Mouse (Mus musculus): ENCODE measurements around the gene Fer1l5. TPM values are rescaled to one million over a fixed set of nuclear protein-coding genes. Genes with fewer than 3 reads are reported as not detected.

The Fer1l5 gene
- polyA plus RNA-seq, 1 experiment from 2014 or later = 0.78 TPM

DNA sequence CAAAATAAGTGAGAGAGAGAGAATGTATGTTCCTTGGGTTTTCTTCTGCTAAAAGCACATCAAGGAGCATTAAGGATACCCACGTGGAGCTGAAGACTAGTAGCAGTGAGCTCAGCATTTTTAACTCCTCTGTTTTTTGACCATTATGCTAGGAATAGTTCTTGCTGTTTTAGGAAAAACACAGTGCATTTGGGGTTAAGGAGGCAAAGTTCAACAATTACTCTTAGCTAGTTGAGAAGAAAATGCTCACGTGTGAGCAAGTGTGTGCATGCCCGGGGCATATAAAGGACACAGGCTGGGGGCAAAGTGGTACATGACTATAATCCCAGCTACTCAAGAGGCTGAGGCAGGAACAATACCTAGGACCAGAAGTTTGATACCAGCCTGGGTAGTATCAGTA lies 61.5 kb downstream of the Fer1l5 start:
- Histone ChIP-seq H3K36me3 (peaks cover 97% of the 10 kb centered on the region), H3K4me2 (no peak overlapping the region), H3K27ac (replicated peaks) (no peak overlapping the region), H3K27me3 (replicated peaks) (no peaks in the 10 kb centered on the region), H3K9me3 (no peaks in the 10 kb centered on the region), H3K9ac (no peak overlapping the region), H3K4me1 (peaks cover 8% of the 10 kb centered on the region; the same call in 1 of the 2 replicates), H3K4me3 (no peak overlapping the region)
- ATAC-seq (ENCODE audit: extremely low read depth, insufficient number of reproducible peaks, low FRiP score, low TSS enrichment) = no peak
- 86% methylated on average over 3 of the region's 3 CpGs for WGBS

DNA sequence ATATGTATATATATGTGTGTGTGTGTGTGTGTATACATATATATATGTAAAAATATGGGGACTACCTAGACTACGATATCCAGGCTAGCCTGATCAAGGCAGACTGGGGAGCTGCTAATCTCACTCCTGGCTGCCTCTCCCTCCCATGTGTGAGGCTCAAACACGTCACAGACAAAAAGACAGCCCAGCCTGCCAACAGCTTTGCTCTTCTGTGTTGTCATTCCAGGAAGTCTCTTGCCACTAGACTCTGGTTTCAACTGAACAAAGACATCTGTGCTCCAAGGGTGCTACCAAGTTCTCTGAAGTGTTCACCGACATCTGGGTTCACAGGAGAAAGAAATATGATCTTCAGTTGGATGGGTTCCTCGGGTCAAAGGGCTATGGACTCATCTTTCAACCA lies 63.0 kb downstream of the Fer1l5 start:
- no peak overlapping the region for H3K4me3 ChIP-seq
- no peaks in the 10 kb centered on the region for H3K9me3 ChIP-seq
- ATAC-seq (ENCODE audit: extremely low read depth, insufficient number of reproducible peaks, low FRiP score, low TSS enrichment) = no peak
- H3K27ac ChIP-seq (replicated peaks) = no peak overlapping the region
- peaks cover 4% of the 10 kb centered on the region; the same call in 1 of the 2 replicates for H3K4me1 ChIP-seq
- no peak overlapping the region for H3K9ac ChIP-seq
- WGBS = 70% methylated on average over 4 of the region's 4 CpGs
- H3K4me2 ChIP-seq = no peak overlapping the region
- H3K36me3 ChIP-seq = peaks cover 97% of the 10 kb centered on the region
- no peaks in the 10 kb centered on the region for H3K27me3 ChIP-seq (replicated peaks)

DNA sequence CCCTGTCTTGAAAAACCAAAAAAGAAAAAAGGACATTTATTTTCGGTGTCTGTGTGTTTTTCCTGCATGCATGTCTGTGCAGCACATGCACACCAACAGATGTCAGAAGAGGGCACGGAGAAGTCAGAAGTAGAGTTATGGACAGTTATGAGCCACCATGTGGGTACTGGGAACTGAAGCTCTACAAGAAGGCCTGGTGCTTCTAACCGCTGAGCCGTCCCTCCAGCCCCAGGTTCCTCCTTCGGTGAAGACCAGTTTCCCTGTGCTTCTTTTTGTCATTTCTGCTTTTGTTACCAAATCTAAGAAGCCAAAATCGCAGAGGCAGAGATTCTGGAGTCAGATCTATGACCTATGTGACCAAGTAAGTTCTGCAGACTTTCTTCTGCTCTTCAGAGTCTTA lies 64.4 kb downstream of the Fer1l5 start:
- no peak overlapping the region for H3K9ac ChIP-seq
- H3K9me3 ChIP-seq = no peaks in the 10 kb centered on the region
- H3K4me3 ChIP-seq = no peak overlapping the region
- no peaks in the 10 kb centered on the region for H3K4me1 ChIP-seq
- WGBS = 90% methylated on average over 6 of the region's 6 CpGs
- no peak for ATAC-seq (ENCODE audit: extremely low read depth, insufficient number of reproducible peaks, low FRiP score, low TSS enrichment)
- H3K27ac ChIP-seq (replicated peaks) = no peak overlapping the region
- peaks cover 94% of the 10 kb centered on the region for H3K36me3 ChIP-seq
- H3K27me3 ChIP-seq (replicated peaks) = no peaks in the 10 kb centered on the region
- H3K4me2 ChIP-seq = no peak overlapping the region

DNA sequence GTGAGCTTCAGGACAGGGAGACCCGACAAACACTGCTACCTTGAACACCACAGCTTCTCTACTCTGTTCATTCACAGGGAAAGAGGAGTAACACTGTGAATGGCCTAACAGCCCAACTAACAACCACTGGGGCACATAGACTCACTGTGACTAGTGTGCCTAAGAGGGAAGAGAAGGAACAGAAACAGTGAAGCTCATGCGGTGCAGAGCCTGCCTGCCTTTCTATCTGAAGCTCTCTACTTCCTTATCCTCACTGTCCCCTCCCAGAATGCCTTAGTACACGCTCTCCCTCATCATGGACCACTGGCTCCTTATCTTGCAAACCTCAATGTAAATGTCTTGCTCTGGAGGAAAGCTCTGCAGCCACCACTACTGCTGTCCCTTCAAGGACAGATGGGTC lies 65.1 kb downstream of the Fer1l5 start:
- H3K27me3 ChIP-seq (replicated peaks) = no peaks in the 10 kb centered on the region
- no peak for ATAC-seq (ENCODE audit: extremely low read depth, insufficient number of reproducible peaks, low FRiP score, low TSS enrichment)
- H3K4me3 ChIP-seq = no peak overlapping the region
- H3K4me2 ChIP-seq = no peak overlapping the region
- 82% methylated on average over 3 of the region's 3 CpGs for WGBS
- H3K4me1 ChIP-seq = no peaks in the 10 kb centered on the region
- H3K36me3 ChIP-seq = peaks cover 92% of the 10 kb centered on the region
- H3K9ac ChIP-seq = no peak overlapping the region
- no peaks in the 10 kb centered on the region for H3K9me3 ChIP-seq
- no peak overlapping the region for H3K27ac ChIP-seq (replicated peaks)

DNA sequence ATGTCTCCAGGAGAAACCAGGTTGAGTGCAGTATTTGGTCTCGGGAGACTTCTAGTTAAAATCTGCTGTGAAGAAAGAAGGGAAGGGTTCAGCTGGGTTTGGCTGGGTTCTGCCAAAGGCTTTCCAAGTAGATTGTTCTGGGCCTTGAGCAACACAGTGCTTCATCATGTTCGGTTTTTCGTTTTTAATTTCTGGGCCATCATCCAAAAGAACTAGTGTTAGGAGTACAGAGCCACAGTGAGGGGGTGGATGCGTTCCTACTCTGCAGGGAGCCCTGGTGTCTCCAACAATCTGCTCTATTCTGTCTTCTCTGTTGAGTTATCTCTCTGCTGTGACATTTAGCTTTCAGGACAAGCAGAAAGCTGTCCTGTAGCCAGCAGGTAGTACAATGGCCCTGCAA lies 69.0 kb downstream of the Fer1l5 start:
- no peak overlapping the region for H3K9ac ChIP-seq
- 93% methylated on average over 4 of the region's 4 CpGs for WGBS
- no peaks in the 10 kb centered on the region for H3K27me3 ChIP-seq (replicated peaks)
- no peaks in the 10 kb centered on the region for H3K9me3 ChIP-seq
- peaks cover 10% of the 10 kb centered on the region for H3K4me1 ChIP-seq
- H3K4me3 ChIP-seq = no peak overlapping the region
- H3K4me2 ChIP-seq = no peak overlapping the region
- no peak overlapping the region for H3K27ac ChIP-seq (replicated peaks)
- ATAC-seq (ENCODE audit: extremely low read depth, insufficient number of reproducible peaks, low FRiP score, low TSS enrichment) = no peak
- peaks cover 67% of the 10 kb centered on the region for H3K36me3 ChIP-seq

DNA sequence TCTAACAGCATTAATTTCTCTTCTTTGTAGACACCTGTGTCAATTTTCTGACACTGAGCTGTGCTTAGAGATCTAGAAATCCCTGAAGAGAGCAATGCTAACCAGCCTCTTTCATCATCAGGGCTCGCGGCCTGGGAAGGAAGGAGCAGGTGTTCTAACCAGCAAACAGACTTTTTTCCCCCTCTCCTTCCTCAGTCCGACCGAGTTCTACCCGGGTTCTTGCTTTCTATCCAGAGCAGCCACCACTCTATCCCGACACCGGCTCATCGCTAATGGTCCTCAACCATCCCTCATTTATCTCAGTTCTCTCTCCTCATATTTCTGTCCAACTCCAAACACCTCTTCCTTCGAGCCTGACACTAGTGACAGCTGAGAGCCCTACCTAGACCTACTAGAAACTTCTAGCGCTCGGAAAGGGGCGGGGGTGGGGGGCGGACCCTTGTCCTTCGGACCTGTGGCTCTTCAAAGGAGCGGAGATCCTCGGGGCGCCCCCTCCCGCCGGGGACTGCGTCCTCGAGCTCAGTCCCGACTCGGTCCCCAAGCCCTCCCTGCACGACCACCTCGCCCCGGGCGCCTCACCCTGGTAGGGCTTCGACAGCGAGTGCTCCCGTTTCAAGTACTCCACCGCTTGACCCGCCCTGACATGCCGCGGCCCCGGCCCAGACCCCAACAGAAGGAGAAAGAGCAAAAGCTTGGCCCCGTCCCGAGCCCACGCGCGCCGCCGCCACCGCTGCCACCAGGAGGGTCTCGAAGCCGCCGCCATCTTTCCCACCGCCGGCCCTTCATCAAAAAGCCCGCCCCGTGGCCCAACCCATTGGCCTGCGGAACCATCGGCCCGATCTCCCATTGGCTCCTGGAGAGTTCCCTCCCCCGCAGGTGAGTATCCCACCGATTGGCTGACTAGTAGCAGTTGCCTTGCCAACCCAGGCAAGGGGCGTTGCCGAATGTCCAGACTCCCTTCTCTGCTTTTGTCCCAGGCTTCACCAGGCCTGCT lies 72.7 kb downstream of the Fer1l5 start, which contains the start of gene Lman2l:
Lman2l (minus strand) TSS at position 801 of the 994 bp plus-strand sequence.
- H3K36me3 ChIP-seq = peaks cover 30% of the 10 kb centered on the region
- peak; percentile 98 for ATAC-seq (ENCODE audit: extremely low read depth, insufficient number of reproducible peaks, low FRiP score, low TSS enrichment)
- H3K27me3 ChIP-seq (replicated peaks) = no peaks in the 10 kb centered on the region
- peak within 1 kb of the TSS; percentile 73 for H3K27ac ChIP-seq (replicated peaks)
- H3K9me3 ChIP-seq = no peaks in the 10 kb centered on the region
- H3K9ac ChIP-seq = peak within 1 kb of the TSS; percentile 86
- H3K4me3 ChIP-seq = peak within 1 kb of the TSS; percentile 74
- H3K4me2 ChIP-seq = peak within 1 kb of the TSS; percentile 75
- peaks cover 10% of the 10 kb centered on the region for H3K4me1 ChIP-seq
- under 1% methylated on average over 54 of the region's 57 CpGs for whole genome bisulfite sequencing

- Histone ChIP-seq H3K4me1 (peaks cover 10% of the 10 kb centered on the region), H3K9ac (no peak overlapping the region), H3K4me2 (peak overlapping the region; percentile 16; the same call in 1 of the 2 replicates), H3K27ac (replicated peaks) (no peak overlapping the region), H3K9me3 (no peaks in the 10 kb centered on the region), H3K4me3 (no peak overlapping the region), H3K27me3 (replicated peaks) (no peaks in the 10 kb centered on the region), H3K36me3 (peaks cover 24% of the 10 kb centered on the region)
- no peak for ATAC-seq (ENCODE audit: extremely low read depth, insufficient number of reproducible peaks, low FRiP score, low TSS enrichment)
- 41% methylated on average over 8 of the region's 8 CpGs for WGBS
Observed at GRCm38 (mm10) chr1:36445508-36445907, 73.4 kb downstream of the Fer1l5 start.

DNA sequence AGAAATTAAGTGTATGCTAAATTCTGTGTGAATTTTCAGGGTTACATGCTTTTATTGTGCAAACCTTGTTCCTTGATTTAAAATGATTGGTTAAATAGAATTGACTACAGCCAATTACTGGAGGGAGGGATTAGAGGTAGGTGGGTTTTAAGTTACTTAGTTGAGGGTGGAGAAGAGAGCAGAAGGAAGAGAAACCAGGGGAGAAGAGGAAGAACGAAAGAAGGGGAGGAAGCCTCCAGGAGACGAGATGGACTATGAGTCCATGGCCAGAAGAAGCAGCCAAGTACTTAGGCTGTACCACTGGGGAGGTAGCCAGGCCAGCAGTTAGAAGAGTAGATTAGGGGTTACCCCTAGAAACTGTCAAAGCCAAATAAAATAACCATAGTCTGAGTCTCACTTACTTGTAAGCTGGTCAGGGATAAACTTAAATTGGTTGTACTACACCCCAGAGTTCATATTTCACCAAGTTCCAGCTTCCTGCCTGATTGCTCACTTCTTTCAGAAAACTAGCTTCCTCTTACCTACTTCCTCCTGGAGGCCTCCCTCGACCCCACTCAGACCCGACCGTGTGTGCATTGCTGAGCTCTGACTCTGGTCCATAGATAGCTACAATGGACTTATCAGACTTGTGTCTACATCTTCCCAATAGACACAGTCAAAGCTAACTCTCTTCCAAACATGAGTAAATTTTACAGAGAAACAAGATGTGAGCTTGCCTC lies 74.2 kb downstream of the Fer1l5 start:
- H3K9me3 ChIP-seq = no peaks in the 10 kb centered on the region
- 71% methylated on average over 5 of the region's 5 CpGs for WGBS
- no peaks in the 10 kb centered on the region for H3K27me3 ChIP-seq (replicated peaks)
- H3K9ac ChIP-seq = no peak overlapping the region
- peaks cover 10% of the 10 kb centered on the region for H3K4me1 ChIP-seq
- no peak overlapping the region for H3K4me2 ChIP-seq
- H3K4me3 ChIP-seq = no peak overlapping the region
- no peak overlapping the region for H3K27ac ChIP-seq (replicated peaks)
- ATAC-seq (ENCODE audit: extremely low read depth, insufficient number of reproducible peaks, low FRiP score, low TSS enrichment) = no peak
- peaks cover 19% of the 10 kb centered on the region for H3K36me3 ChIP-seq

DNA sequence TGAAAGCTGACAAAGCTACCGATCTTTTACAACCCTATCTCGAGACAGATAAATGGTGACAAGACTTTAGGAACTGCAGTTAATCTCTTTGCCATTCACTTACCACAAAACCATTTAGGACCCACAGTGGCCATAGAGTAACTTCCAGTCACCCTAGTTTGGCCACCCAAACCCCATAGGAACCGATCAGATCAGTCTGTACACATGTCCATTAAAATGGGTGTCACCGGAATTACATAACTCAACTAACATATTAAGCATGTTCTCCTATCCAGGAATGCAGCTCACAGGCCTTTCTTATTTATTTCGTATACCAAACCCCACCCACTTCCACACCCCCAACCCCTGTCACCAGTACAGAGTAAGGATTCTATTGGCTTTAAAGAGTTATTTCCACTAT lies 74.8 kb downstream of the Fer1l5 start:
- WGBS = 80% methylated on average over 5 of the region's 5 CpGs
- H3K27ac ChIP-seq (replicated peaks) = no peak overlapping the region
- H3K4me3 ChIP-seq = no peak overlapping the region
- H3K9me3 ChIP-seq = no peaks in the 10 kb centered on the region
- H3K36me3 ChIP-seq = peaks cover 14% of the 10 kb centered on the region
- H3K4me2 ChIP-seq = no peak overlapping the region
- H3K9ac ChIP-seq = no peak overlapping the region
- peaks cover 10% of the 10 kb centered on the region for H3K4me1 ChIP-seq
- ATAC-seq (ENCODE audit: extremely low read depth, insufficient number of reproducible peaks, low FRiP score, low TSS enrichment) = no peak
- H3K27me3 ChIP-seq (replicated peaks) = no peaks in the 10 kb centered on the region

DNA sequence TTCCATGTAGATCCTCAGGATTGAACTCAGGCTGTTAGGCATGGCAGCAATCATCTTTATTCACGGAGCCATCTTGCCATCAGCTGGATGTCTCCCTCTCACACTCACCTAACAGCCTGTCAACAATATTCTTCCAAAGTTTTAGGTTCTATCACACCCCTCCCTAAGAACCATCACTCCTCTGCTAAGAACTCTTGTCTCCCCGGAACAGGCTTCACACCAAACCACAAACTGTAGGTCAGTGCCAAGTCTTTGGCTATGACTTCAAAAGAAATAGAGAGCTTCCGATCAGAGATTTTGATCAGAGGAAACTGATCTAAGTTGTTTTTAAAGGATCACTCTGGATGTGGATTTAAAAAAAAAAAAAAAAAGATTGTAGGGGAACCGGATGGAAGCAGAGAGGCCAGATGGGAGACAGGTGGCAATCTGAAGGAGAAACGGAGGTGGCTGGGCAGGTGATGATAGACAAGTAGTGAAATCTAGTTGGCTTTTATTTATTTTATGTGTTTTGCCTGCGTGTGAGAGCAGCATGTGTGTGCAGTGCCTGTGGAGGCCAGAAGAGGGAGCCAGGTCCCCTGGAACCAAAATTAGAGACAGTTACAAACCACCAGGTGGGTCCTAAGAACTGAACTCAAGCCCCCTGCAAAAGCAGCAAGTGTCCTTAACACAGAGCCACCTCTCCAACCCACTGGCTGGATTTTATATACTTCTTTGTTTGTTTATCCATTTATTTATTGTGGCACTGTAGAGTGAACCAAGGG lies 82.1 kb downstream of the Fer1l5 start:
- Histone ChIP-seq H3K4me2 (no peak overlapping the region), H3K4me1 (peaks cover 17% of the 10 kb centered on the region), H3K9me3 (no peaks in the 10 kb centered on the region), H3K27ac (replicated peaks) (no peak overlapping the region), H3K4me3 (no peak overlapping the region), H3K9ac (no peak overlapping the region), H3K27me3 (replicated peaks) (no peaks in the 10 kb centered on the region), H3K36me3 (no peaks in the 10 kb centered on the region)
- no peak for ATAC-seq (ENCODE audit: extremely low read depth, insufficient number of reproducible peaks, low FRiP score, low TSS enrichment)
- 76% methylated on average over 6 of the region's 6 CpGs for WGBS

Data from heart, embryonic 13.5 days (tissue).